Mouse (Mus musculus): Measurements from ENCODE around the gene Crocc. TPM values are rescaled to one million over a fixed set of nuclear protein-coding genes. Genes with fewer than 3 reads are reported as not detected.

Gene Crocc
- polyA plus RNA-seq, 1 experiment from 2014 or later, result 6.4 TPM

Other genes with a start within 250 kb of the Crocc start
- 0.87 and 0.96 TPM in 2 replicates for gene Padi3, start 249.9 kb downstream of the Crocc start, polyA plus RNA-seq (2016; fragmentation: Nextera tagmentation; extraction: Ambion mirVana)
- 0.16 TPM in 2 replicates for gene Padi1, start 214.8 kb downstream of the Crocc start, polyA plus RNA-seq (2016; fragmentation: Nextera tagmentation; extraction: Ambion mirVana)
- 2.9 and 6.3 TPM in 2 replicates for gene Padi2, start 154.2 kb downstream of the Crocc start, polyA plus RNA-seq (2016; fragmentation: Nextera tagmentation; extraction: Ambion mirVana)
- 605 and 778 TPM in 2 replicates for gene Sdhb, start 99.3 kb downstream of the Crocc start, polyA plus RNA-seq (2016; fragmentation: Nextera tagmentation; extraction: Ambion mirVana)
- gene Atp13a2, start 73.7 kb downstream of the Crocc start, polyA plus RNA-seq (2016; fragmentation: Nextera tagmentation; extraction: Ambion mirVana), result 34.9 and 37.8 TPM in 2 replicates
- 159 and 233 TPM in 2 replicates for gene Mfap2, start 50.1 kb downstream of the Crocc start, polyA plus RNA-seq (2016; fragmentation: Nextera tagmentation; extraction: Ambion mirVana)
- gene Necap2, start 17.8 kb upstream of the Crocc start, polyA plus RNA-seq (2016; fragmentation: Nextera tagmentation; extraction: Ambion mirVana), result 41.9 and 53.4 TPM in 2 replicates
- 0.05 TPM in 1 of 2 replicates, not detected in the other for gene Spata21, start 27.8 kb upstream of the Crocc start, polyA plus RNA-seq (2016; fragmentation: Nextera tagmentation; extraction: Ambion mirVana)
- 36.6 and 39.0 TPM in 2 replicates for gene Szrd1, start 79.2 kb upstream of the Crocc start, polyA plus RNA-seq (2016; fragmentation: Nextera tagmentation; extraction: Ambion mirVana)
- gene Fbxo42, start 87.4 kb upstream of the Crocc start, polyA plus RNA-seq (2016; fragmentation: Nextera tagmentation; extraction: Ambion mirVana), result 16.3 and 21.8 TPM in 2 replicates
- 2.6 and 4.0 TPM in 2 replicates for gene Rsg1, start 153.4 kb upstream of the Crocc start, polyA plus RNA-seq (2016; fragmentation: Nextera tagmentation; extraction: Ambion mirVana)
- gene Arhgef19, start 178.9 kb upstream of the Crocc start, polyA plus RNA-seq (2016; fragmentation: Nextera tagmentation; extraction: Ambion mirVana), result 1.2 and 3.7 TPM in 2 replicates
- gene Epha2, start 240.7 kb upstream of the Crocc start, polyA plus RNA-seq (2016; fragmentation: Nextera tagmentation; extraction: Ambion mirVana), result 5.2 and 6.3 TPM in 2 replicates

Data from heart, embryonic 10.5 days (tissue).